Mouse (Mus musculus) bone marrow macrophage, adult 2 months (primary cell): ENCODE data around the gene Nostrin.

Source experiments
- CTCF ChIP-seq: IDR thresholded peaks from 2 replicates; pipeline ENCODE4 v1.5.1; 2012; ENCODE audit warnings: low read depth, mild to moderate bottlenecking, low read length, moderate library complexity
- POLR2A ChIP-seq: IDR thresholded peaks from 2 replicates; pipeline ENCODE4 v1.6.1; 2012; ENCODE audit warnings: mild to moderate bottlenecking, low read depth, low read length, borderline replicate concordance

DNA sequence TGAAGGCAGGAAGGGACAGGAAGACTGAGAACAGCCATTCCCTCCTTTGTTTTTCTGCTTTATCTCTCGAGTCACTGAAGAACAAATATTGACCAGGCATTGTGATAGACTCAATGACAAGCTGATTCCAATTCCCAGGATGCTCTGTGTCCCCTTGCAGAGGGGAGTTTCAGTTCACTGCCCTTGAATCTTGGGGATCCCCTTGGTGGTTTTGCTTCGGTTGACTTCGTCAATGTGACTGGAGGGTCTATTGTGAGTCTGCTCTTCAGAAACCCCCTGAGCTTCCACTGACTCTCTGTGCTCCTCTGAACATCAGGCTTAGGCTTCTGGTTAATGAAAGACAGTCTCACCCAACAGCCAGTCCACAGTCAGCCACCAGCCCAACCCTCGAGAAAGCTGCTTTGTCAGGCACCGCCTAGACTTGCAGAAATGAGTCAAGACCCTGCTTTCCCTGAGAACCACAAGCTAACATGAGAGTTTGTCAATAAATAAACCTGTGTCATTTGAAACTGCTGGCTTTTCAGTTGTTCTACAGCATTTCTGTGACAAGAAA lies 3.0 kb upstream of the Nostrin start:
- TF ChIP-seq CTCF (no peak), POLR2A (no peak)
